Mouse (Mus musculus) lung, adult 2 months (tissue): ENCODE measurements around the gene Gab1. TPM values are rescaled to one million over a fixed set of nuclear protein-coding genes. Genes with fewer than 3 reads are reported as not detected.
A peak's percentile ranks its signal among the peaks of the same experiment; 100 is the strongest.

Experiments
- DNase-seq: peaks from one replicate; pipeline ENCODE4 v3.0.0; 2022
- H3K4me1 ChIP-seq: fragments of 200-500 bp; 2 replicates; pipeline ENCODE4 v1.6.1; 2011; ENCODE audit warnings: low read length; ENCODE audit not compliant: control insufficient read depth, insufficient read depth
- H3K4me3 ChIP-seq: fragments of 200-500 bp; replicated peaks from 2 replicates; pipeline ENCODE3; 2011; ENCODE audit warnings: low read depth, mild to moderate bottlenecking, control low read depth, low read length; ENCODE audit errors: extremely low read depth
- CTCF ChIP-seq: fragments of 200-500 bp; IDR thresholded peaks from 2 replicates; pipeline ENCODE4 v1.5.1; 2011; ENCODE audit warnings: mild to moderate bottlenecking, low read length, control low read depth; ENCODE audit not compliant: insufficient read depth
- POLR2A ChIP-seq: fragments of 200-500 bp; IDR thresholded peaks from 2 replicates; pipeline ENCODE4 v1.6.1; 2011; ENCODE audit warnings: low read depth, mild to moderate bottlenecking, control low read depth, low read length, borderline replicate concordance; ENCODE audit errors: extremely low read depth
- WGBS: fragments of 180-500 bp; shearing (Covaris S2); methylation state at CpG from one replicate; pipeline ENCODE4 v1.1.7; 2018; 5-methylcytosine and 5-hydroxymethylcytosine counted together
- polyA plus RNA-seq: library from polyadenylated mRNA; depleted of rRNA; stranded (reverse); fragments of >200 nt; gene quantifications from 2 replicates; pipeline ENCODE4 v1.2.3, GENCODE M21; 2012

The Gab1 gene
- polyA plus RNA-seq, 1 experiment, result 49.5 TPM

- DNase-seq, result no peak
- H3K4me3 ChIP-seq, result no peak overlapping the region
- 96% methylated on average over 5 of the region's 5 CpGs for WGBS
- H3K4me1 ChIP-seq, result peaks cover 13% of the 10 kb centered on the region
- TF ChIP-seq POLR2A (no peak), CTCF (no peak)
Measured at GRCm38 (mm10) chr8:80831876-80832524, 48.3 kb downstream of the Gab1 start.

GRCm38 (mm10) chr8:80830724-80831566 lies 49.4 kb downstream of the Gab1 start:
- no peak for TF ChIP-seq POLR2A
- no peak for TF ChIP-seq CTCF
- DNase-seq, result no peak
- Histone ChIP-seq H3K4me1 (peaks cover 14% of the 10 kb centered on the region), H3K4me3 (no peak overlapping the region)
- 44% methylated on average over 11 of the region's 11 CpGs for WGBS

- WGBS, result 36% methylated on average over 7 of the region's 7 CpGs
- no peak overlapping the region for H3K4me3 ChIP-seq
- no peak for TF ChIP-seq CTCF
- TF ChIP-seq POLR2A, result no peak
- DNase-seq, result no peak
- H3K4me1 ChIP-seq, result peaks cover 13% of the 10 kb centered on the region
Measured at GRCm38 (mm10) chr8:80830141-80830540, 50.2 kb downstream of the Gab1 start.

- WGBS, result 68% methylated on average over 7 of the region's 7 CpGs
- no peak for DNase-seq
- Histone ChIP-seq H3K4me1 (peaks cover 7% of the 10 kb centered on the region), H3K4me3 (no peak overlapping the region)
- no peak for TF ChIP-seq CTCF
- TF ChIP-seq POLR2A, result no peak
Measured at GRCm38 (mm10) chr8:80826996-80827395, 53.3 kb downstream of the Gab1 start.

GRCm38 (mm10) chr8:80825136-80825535 lies 55.2 kb downstream of the Gab1 start:
- Histone ChIP-seq H3K4me3 (no peak overlapping the region), H3K4me1 (peaks cover 7% of the 10 kb centered on the region)
- DNase-seq, result no peak
- WGBS, result 82% methylated on average over 4 of the region's 4 CpGs
- no peak for TF ChIP-seq POLR2A

GRCm38 (mm10) chr8:80824426-80824825 lies 55.9 kb downstream of the Gab1 start:
- peaks cover 7% of the 10 kb centered on the region for H3K4me1 ChIP-seq
- H3K4me3 ChIP-seq, result no peak overlapping the region
- TF ChIP-seq CTCF, result no peak
- TF ChIP-seq POLR2A, result no peak
- DNase-seq, result no peak
- WGBS, result 75% methylated on average over 5 of the region's 5 CpGs

GRCm38 (mm10) chr8:80823250-80823649 lies 57.1 kb downstream of the Gab1 start:
- WGBS, result 74% methylated on average over 5 of the region's 5 CpGs
- no peak overlapping the region for H3K4me3 ChIP-seq
- no peak for DNase-seq
- peaks cover 7% of the 10 kb centered on the region for H3K4me1 ChIP-seq
- no peak for TF ChIP-seq POLR2A
- no peak for TF ChIP-seq CTCF

GRCm38 (mm10) chr8:80821367-80822225 lies 58.7 kb downstream of the Gab1 start:
- no peak for TF ChIP-seq CTCF
- no peak for TF ChIP-seq POLR2A
- no peak for DNase-seq

GRCm38 (mm10) chr8:80818978-80819377 lies 61.3 kb downstream of the Gab1 start:
- WGBS, result 63% methylated on average over 6 of the region's 6 CpGs
- no peak for TF ChIP-seq CTCF
- no peak for TF ChIP-seq POLR2A

More at GRCm38 (mm10) chr8:80821367-80822225, 58.7 kb downstream of the Gab1 start:
- no peak overlapping the region for H3K4me3 ChIP-seq
- peaks cover 9% of the 10 kb centered on the region; the same call in 1 of the 2 replicates for H3K4me1 ChIP-seq
- WGBS, result 55% methylated on average over 12 of the region's 12 CpGs

GRCm38 (mm10) chr8:80817065-80817464 lies 63.3 kb downstream of the Gab1 start:
- 81% methylated on average over 2 of the region's 2 CpGs for WGBS
- Histone ChIP-seq H3K4me1 (peaks cover 18% of the 10 kb centered on the region), H3K4me3 (no peak overlapping the region)
- TF ChIP-seq POLR2A (no peak), CTCF (peak; percentile 23; the same call in 1 of the 2 replicates)
- DNase-seq, result no peak

More at GRCm38 (mm10) chr8:80818978-80819377, 61.3 kb downstream of the Gab1 start:
- no peak for DNase-seq
- peaks cover 16% of the 10 kb centered on the region for H3K4me1 ChIP-seq
- no peak overlapping the region for H3K4me3 ChIP-seq
